Mouse (Mus musculus) small intestine, adult 2 months (tissue): ENCODE results near the gene Ttll4. TPM values are rescaled to one million over a fixed set of nuclear protein-coding genes. Genes with fewer than 3 reads are reported as not detected.

ENCODE experiments used
- H3K27ac ChIP-seq: fragments of 200-500 bp; 2 replicates; pipeline ENCODE4 v1.5.1; 2012; ENCODE audit warnings: low read depth, low read length, control low read depth, inconsistent platforms; ENCODE audit not compliant: insufficient read depth
- H3K27me3 ChIP-seq: fragments of 200-500 bp; 2 replicates; pipeline ENCODE4 v1.6.1; 2012; ENCODE audit warnings: mild to moderate bottlenecking, moderate library complexity, low read length, inconsistent platforms; ENCODE audit not compliant: control insufficient read depth, insufficient read depth
- H3K36me3 ChIP-seq: fragments of 200-500 bp; 2 replicates; pipeline ENCODE4 v1.6.1; 2012; ENCODE audit warnings: mild to moderate bottlenecking, low read length, control low read depth, inconsistent platforms; ENCODE audit not compliant: control insufficient read depth, insufficient read depth
- H3K4me1 ChIP-seq: fragments of 200-500 bp; 2 replicates; pipeline ENCODE4 v1.6.1; 2012; ENCODE audit warnings: low read length, inconsistent platforms, mixed read lengths; ENCODE audit not compliant: control insufficient read depth, insufficient read depth, insufficient read length
- H3K4me3 ChIP-seq: fragments of 200-500 bp; 2 replicates; pipeline ENCODE4 v1.5.1; 2012; ENCODE audit warnings: low read depth, mild to moderate bottlenecking, control low read depth, inconsistent platforms, low read length, moderate library complexity
- CTCF ChIP-seq: fragments of 200-500 bp; IDR thresholded peaks from 2 replicates; pipeline ENCODE4 v1.5.1; 2012; ENCODE audit warnings: low read depth, mild to moderate bottlenecking, control low read depth, inconsistent platforms, low read length, moderate library complexity, mixed read lengths; ENCODE audit not compliant: insufficient replicate concordance, insufficient read length; ENCODE audit errors: extremely low read depth
- POLR2A ChIP-seq: fragments of 200-500 bp; IDR thresholded peaks from 2 replicates; pipeline ENCODE4 v1.6.1; 2012; ENCODE audit warnings: low read depth, mild to moderate bottlenecking, control low read depth, inconsistent platforms, low read length, moderate library complexity
- WGBS: fragments of 180-500 bp; shearing (Covaris S2); methylation state at CpG from one replicate; pipeline ENCODE4 v1.1.7; 2018; 5-methylcytosine and 5-hydroxymethylcytosine counted together
- polyA plus RNA-seq: library from polyadenylated mRNA; depleted of rRNA; stranded (reverse); fragments of >200 nt; gene quantifications from 2 replicates; pipeline ENCODE4 v1.2.3, GENCODE M21; 2012

Ttll4 gene
- polyA plus RNA-seq, 1 experiment, result 8.4 TPM

DNA sequence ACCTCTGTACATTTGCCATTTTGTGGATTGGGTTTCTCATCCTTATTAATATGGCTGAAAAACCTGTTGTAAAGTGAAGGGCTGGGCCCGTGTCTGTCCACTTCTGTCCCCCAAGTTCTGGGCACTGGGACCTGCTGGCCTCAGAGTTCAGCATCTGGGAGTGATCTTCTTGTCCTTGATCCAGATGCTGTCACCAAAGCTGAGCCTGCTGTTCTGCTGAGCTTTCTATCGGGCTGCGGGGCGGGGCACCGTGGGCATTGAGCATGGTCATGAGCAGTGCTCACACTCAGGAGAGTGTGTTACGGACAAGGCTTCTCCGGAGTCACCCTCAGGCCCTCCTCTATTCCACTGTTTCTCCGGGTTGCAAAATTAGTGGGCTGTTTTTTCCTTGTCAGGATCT is 56.6 kb downstream of the Ttll4 start:
- TF ChIP-seq POLR2A, result no peak
- TF ChIP-seq CTCF, result no peak
- H3K4me3 ChIP-seq, result no peak overlapping the region
- 80% methylated on average over 8 of the region's 8 CpGs for WGBS
- H3K4me1 ChIP-seq, result peaks cover 1% of the 10 kb centered on the region; the same call in 1 of the 2 replicates
- H3K36me3 ChIP-seq, result 0 out of 2 replicates have a peak, but pooled peaks cover 4% of the 10 kb centered on the region
- no peaks in the 10 kb centered on the region for H3K27me3 ChIP-seq
- H3K27ac ChIP-seq, result no peak overlapping the region

- Histone ChIP-seq H3K27ac (no peak overlapping the region), H3K4me3 (no peak overlapping the region), H3K4me1 (peaks cover 1% of the 10 kb centered on the region; the same call in 1 of the 2 replicates), H3K36me3 (0 out of 2 replicates have a peak, but pooled peaks cover 4% of the 10 kb centered on the region), H3K27me3 (no peaks in the 10 kb centered on the region)
- 87% methylated on average over 3 of the region's 3 CpGs for WGBS
- no peak for TF ChIP-seq CTCF
- TF ChIP-seq POLR2A, result no peak
Measured at GRCm38 (mm10) chr1:74719281-74719680, 57.7 kb downstream of the Ttll4 start.

DNA sequence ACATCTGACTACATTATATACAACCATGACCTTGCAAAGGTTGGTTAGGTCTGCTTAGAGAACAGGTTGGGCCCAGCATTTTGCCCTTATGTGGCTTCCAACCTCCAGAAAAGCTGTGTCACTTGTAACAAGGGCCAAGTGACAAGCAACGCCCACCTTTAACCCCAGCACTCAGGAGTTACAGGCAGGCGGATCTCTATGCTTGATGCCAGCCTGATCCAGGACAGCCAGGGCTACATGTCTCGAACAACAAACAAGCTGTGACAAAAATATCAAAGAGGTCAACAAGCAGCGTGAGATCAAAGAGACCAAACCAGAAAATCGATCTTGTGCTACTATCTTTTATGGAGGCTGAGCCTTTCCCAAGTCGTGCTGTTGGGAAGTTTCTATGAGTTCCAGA is 60.1 kb downstream of the Ttll4 start:
- WGBS, result 62% methylated on average over 6 of the region's 6 CpGs
- Histone ChIP-seq H3K27ac (no peak overlapping the region), H3K27me3 (no peaks in the 10 kb centered on the region), H3K4me1 (peaks cover 4% of the 10 kb centered on the region; the same call in 1 of the 2 replicates), H3K4me3 (no peak overlapping the region), H3K36me3 (0 out of 2 replicates have a peak, but pooled peaks cover 4% of the 10 kb centered on the region)
- TF ChIP-seq POLR2A (no peak), CTCF (no peak)

DNA sequence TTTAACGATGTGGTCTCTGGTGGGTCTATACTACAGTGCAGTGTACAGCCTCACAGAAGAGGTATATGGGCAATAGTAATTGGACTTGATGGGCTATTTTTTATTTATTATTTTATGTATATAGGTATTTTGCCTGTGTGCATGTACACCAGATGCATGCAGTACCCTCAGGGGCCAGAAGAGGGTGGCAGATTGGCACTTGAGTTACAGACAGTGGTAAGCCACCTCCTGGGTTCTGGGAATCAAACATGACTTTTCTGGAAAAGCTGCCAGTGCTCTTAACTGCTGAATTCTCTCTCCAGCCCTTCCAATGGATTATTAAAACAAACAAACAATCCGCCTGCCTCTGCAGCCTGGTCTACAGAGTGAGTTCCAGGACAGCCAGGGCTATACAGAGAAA is 62.2 kb downstream of the Ttll4 start:
- H3K27me3 ChIP-seq, result no peaks in the 10 kb centered on the region
- peaks cover 9% of the 10 kb centered on the region; the same call in 1 of the 2 replicates for H3K4me1 ChIP-seq
- TF ChIP-seq POLR2A, result no peak
- peak; percentile 53; the same call in 1 of the 2 replicates for TF ChIP-seq CTCF
- 88% methylated on average over 2 of the region's 2 CpGs for WGBS
- H3K27ac ChIP-seq, result no peak overlapping the region
- H3K36me3 ChIP-seq, result 0 out of 2 replicates have a peak, but pooled peaks cover 4% of the 10 kb centered on the region
- H3K4me3 ChIP-seq, result no peak overlapping the region

DNA sequence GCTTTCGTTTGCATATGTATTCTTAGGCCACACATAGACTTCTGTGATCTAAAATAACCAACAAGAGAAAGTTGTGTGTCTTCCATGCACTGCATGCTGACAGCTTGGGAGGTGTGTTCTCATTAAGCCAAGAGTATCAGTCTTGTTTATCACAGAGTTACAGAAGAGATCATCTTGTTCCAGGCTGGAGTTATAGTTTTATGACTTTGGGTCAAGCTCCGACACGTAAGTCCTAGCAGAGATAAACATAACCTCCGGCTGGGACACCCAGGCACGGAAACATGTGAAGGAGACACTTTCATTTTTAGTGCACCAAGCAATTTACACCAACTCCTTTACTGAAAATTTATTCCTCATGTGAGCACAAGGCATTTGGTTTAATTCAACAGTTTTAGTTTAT is 64.6 kb downstream of the Ttll4 start:
- Histone ChIP-seq H3K4me3 (no peak overlapping the region), H3K36me3 (no peaks in the 10 kb centered on the region), H3K27me3 (no peaks in the 10 kb centered on the region), H3K4me1 (peaks cover 9% of the 10 kb centered on the region; the same call in 1 of the 2 replicates), H3K27ac (peak overlapping the region; percentile 93)
- TF ChIP-seq POLR2A, result no peak
- TF ChIP-seq CTCF, result no peak
- 25% methylated on average over 5 of the region's 5 CpGs for WGBS

DNA sequence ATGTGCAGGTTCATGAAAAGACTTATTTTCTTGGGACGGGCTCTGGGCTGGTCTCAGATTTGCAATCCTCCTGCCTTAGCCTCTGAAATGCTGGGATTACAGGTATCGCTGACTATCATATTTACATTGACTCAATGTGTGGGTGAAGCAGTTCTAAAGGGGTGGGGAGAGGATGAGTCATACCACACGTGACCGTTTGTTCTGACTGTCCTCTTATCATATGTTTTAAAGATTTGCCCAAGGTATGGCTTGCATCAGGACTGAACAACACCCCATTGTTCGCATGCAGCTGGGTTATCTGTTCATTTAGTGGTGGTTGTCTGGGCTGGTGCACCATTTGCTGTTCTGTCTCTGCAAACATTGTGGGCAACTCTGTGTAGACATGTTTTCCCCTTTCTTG is 65.1 kb downstream of the Ttll4 start:
- Histone ChIP-seq H3K36me3 (no peaks in the 10 kb centered on the region), H3K4me1 (peaks cover 9% of the 10 kb centered on the region; the same call in 1 of the 2 replicates), H3K27ac (peak overlapping the region; percentile 81), H3K27me3 (no peaks in the 10 kb centered on the region), H3K4me3 (no peak overlapping the region)
- WGBS, result 20% methylated on average over 5 of the region's 5 CpGs
- TF ChIP-seq CTCF (no peak), POLR2A (no peak)

- WGBS, result 83% methylated on average over 8 of the region's 8 CpGs
- no peak overlapping the region for H3K27ac ChIP-seq
- H3K36me3 ChIP-seq, result 0 out of 2 replicates have a peak, but pooled peaks cover 1% of the 10 kb centered on the region
Measured at GRCm38 (mm10) chr1:74728446-74728845, 66.9 kb downstream of the Ttll4 start.

More at GRCm38 (mm10) chr1:74728446-74728845, 66.9 kb downstream of the Ttll4 start:
- no peak for TF ChIP-seq CTCF
- TF ChIP-seq POLR2A, result no peak
- Histone ChIP-seq H3K4me1 (peaks cover 7% of the 10 kb centered on the region; the same call in 1 of the 2 replicates), H3K27me3 (no peaks in the 10 kb centered on the region), H3K4me3 (no peak overlapping the region)
